Mouse (Mus musculus) c-Kit-positive CD71-positive TER-119-positive erythroid progenitor cells, embryonic 14.5 days (primary cell): ENCODE data around the gene Kcnq5.

ENCODE experiments used
- DNase-seq: peaks from one replicate; pipeline ENCODE4 v3.0.0-alpha.2; 2013; ENCODE audit warnings: low spot score

Gene Kcnq5

GRCm38 (mm10) chr1:21961251-21962082 is at the start of gene Kcnq5:
TSS of gene Kcnq5 (minus strand) at chr1:21961942.
- DNase-seq: no peak

GRCm38 (mm10) chr1:21979755-21980154 is 18.0 kb upstream of the Kcnq5 start:
- DNase-seq: no peak

GRCm38 (mm10) chr1:21979292-21979691 is 17.6 kb upstream of the Kcnq5 start:
- DNase-seq: no peak

- DNase-seq: no peak
These were observed 12.3 kb upstream of the Kcnq5 start for GRCm38 (mm10) chr1:21974040-21974439.

- no peak for DNase-seq
These were observed 5.4 kb upstream of the Kcnq5 start for GRCm38 (mm10) chr1:21967139-21967538.

GRCm38 (mm10) chr1:21962896-21963864 is 1.4 kb upstream of the Kcnq5 start:
- no peak for DNase-seq

- no peak for DNase-seq
These were observed 335 bp upstream of the Kcnq5 start for GRCm38 (mm10) chr1:21962083-21962471.

- no peak for DNase-seq
These were observed 1.1 kb downstream of the Kcnq5 start for GRCm38 (mm10) chr1:21960421-21961250.

DNA sequence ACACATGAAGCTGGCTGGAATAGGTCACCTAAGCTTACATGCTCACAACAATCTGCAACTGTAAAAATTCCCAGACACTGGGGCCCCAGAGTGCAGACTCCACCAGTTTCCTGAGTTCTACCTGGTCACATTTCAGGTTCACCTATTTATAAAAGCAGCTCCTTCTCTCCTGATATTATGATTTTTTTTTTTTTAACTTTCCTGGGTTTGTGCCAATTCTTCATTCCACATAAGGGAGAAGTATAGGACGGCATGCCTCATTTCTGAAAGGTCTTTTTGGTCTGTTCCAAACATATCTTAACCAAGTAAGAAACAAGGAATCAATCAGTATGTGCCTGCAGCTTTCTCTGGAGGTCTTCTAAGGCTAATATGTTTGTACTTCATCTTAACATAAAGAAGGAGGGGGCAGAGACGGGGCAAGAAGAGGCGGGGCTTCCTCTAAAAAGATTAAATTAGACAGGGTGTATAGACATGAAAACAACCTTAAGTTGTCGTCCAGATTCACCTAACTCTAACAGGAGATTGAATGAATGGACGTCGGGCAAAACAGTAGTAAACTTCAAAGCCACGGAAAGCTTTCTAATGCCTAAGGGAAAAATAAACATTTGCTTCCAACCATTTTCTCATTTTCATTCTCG is 2.0 kb downstream of the Kcnq5 start:
- no peak for DNase-seq

DNA sequence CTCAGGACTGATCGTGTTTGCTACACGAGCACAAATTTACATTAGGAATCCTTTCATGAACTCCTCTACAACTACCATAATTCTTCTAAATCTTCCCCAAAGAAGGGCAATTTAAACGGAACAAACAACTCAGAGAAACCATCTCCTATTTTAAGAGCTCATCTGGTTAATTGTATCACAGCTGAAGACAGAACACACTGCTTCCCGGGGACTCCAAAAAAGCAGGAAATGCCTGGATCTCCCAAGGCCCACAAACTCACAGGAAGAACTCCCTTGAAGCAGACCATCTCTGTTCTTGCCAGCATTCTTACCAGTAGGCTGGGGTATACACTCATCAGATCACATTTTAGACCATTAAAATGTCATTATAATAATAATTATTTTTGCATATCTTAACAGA is 3.7 kb downstream of the Kcnq5 start:
- DNase-seq: no peak

DNA sequence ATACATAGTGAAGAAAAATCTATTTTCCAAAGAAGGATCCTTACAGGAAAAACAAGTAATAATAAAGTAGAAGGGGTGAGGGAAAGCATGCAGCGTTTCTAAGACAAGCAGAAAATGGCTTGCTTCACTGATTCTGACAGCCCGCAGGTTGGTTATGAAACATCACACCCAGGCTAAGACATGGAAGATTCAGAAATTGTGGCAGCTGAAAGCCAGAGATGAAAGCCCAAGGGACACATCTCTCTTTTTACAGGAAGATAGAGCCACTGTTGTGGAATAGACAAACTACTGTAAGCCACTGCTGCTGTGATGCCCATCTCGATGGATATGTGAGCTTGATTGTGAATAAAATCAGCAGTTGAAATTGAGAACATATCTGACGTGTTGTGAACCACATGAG is 20.9 kb downstream of the Kcnq5 start:
- DNase-seq: no peak

DNA sequence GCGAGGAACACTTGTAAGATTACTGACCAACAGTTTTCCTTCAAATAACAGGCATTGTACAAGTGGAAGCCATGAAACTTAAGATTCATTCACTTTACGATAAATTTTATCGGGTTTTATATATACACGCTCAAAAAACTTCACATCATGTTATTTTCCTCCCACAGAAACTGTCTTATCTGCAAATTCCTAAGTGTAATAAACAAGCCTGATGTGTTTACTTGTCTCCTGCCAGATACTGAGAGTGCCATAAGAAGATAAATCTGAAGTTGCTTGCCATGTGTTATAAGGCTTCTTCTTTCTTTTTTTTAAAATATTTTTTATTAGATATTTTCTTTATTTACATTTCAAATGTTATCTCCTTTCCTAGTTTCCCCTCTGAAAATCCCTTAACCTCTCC is 34.6 kb downstream of the Kcnq5 start:
- DNase-seq: no peak

- DNase-seq: no peak
These were observed 38.5 kb downstream of the Kcnq5 start for GRCm38 (mm10) chr1:21923293-21923642.

GRCm38 (mm10) chr1:21922578-21923292 is 39.0 kb downstream of the Kcnq5 start:
- DNase-seq: no peak

- DNase-seq: no peak
These were observed 42.5 kb downstream of the Kcnq5 start for GRCm38 (mm10) chr1:21919276-21919675.

DNA sequence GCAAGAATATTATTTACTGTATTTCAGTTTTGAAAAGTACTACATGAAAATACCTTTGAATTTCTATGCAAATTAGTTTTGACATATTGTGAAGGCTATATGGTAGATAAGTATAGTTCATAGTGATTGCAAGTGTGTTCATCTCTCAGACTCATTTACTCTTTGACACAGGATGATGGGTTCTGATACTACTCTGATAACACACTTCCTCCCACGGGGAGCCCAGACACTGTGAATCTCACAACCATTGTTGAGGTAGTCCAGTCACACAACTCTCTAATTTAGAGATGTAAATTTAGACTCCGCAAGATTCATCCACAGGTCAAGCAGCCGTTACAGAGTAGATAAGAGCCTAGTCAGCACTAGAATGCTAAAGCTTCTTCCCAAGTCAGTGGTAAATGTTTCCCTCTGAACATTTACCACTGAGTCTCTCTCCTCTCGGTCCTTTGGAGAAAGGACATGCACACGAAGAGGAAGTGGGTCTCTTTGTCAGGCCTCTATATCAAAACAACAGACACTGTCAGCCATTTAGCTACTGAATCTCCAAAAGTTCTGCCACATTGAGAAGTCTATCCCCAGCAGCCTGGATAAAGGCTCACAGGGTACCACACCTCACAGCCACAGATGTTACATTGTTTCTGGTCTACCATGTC is 65.5 kb downstream of the Kcnq5 start:
- DNase-seq: no peak

GRCm38 (mm10) chr1:21883747-21884146 is 78.0 kb downstream of the Kcnq5 start:
- DNase-seq: no peak

- no peak for DNase-seq
These were observed 90.9 kb downstream of the Kcnq5 start for GRCm38 (mm10) chr1:21870889-21871288.

DNA sequence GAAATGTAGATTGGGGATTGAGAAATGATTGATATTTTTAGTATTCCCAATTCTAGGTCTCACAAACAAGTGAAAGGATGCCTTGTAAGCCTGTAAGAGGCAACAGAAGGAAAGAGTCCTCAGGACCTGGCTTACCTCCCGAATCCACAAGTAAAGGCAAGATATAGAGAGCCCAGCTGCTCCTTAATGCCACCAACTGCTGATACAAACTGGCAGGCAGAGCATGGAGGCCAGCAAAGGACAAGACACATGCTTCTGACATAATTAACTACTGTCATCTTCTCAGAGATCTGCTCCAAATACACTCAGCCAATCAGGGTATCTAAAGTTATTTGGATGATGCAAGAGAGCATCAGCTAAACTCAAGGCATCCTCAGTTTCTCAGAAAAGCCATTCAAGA is 93.3 kb downstream of the Kcnq5 start:
- no peak for DNase-seq

- no peak for DNase-seq
These were observed 105.3 kb downstream of the Kcnq5 start for GRCm38 (mm10) chr1:21856399-21856798.
